Mouse (Mus musculus): Measurements from ENCODE around the gene Eloa.
A peak's percentile ranks its signal among the peaks of the same experiment; 100 is the strongest.
"Not testable (repeated sequence)": the region's sequence is repeated elsewhere in the genome, so short reads cannot be mapped to it uniquely, and the experiment has no call there.

Eloa gene

GRCm38 (mm10) chr4:135980223-135980622 is 41.3 kb downstream of the Eloa start:
- not testable (repeated sequence) for DNase-seq

GRCm38 (mm10) chr4:135976146-135976545 is 45.4 kb downstream of the Eloa start:
- DNase-seq: no peak

- no peak for DNase-seq
These were observed 48.4 kb downstream of the Eloa start for GRCm38 (mm10) chr4:135972911-135973811.

GRCm38 (mm10) chr4:135972556-135972906 is 49.0 kb downstream of the Eloa start, which contains the start of gene Lypla2:
TSS of gene Lypla2 (minus strand) at chr4:135972626.
- peak; percentile 94 for DNase-seq

GRCm38 (mm10) chr4:135971805-135972555 is 49.6 kb downstream of the Eloa start:
- no peak for DNase-seq

- no peak for DNase-seq
These were observed 51.0 kb downstream of the Eloa start for GRCm38 (mm10) chr4:135970585-135970984.

GRCm38 (mm10) chr4:135969070-135969750 is 52.4 kb downstream of the Eloa start:
- no peak for DNase-seq

- no peak for DNase-seq
These were observed 53.2 kb downstream of the Eloa start for GRCm38 (mm10) chr4:135968271-135968869.

- no peak for DNase-seq
These were observed 54.3 kb downstream of the Eloa start for GRCm38 (mm10) chr4:135967086-135967760.

- DNase-seq: no peak
These were observed 55.3 kb downstream of the Eloa start for GRCm38 (mm10) chr4:135966283-135966682.

- DNase-seq: no peak
These were observed 56.5 kb downstream of the Eloa start for GRCm38 (mm10) chr4:135965113-135965512.

- peak; percentile 82 for DNase-seq
These were observed 57.1 kb downstream of the Eloa start for GRCm38 (mm10) chr4:135964426-135964825.

GRCm38 (mm10) chr4:135963457-135964193 is 57.9 kb downstream of the Eloa start, which contains the start of gene Gale:
TSS of gene Gale (plus strand) at chr4:135963727.
- DNase-seq: peak; percentile 97

GRCm38 (mm10) chr4:135962946-135963345 is 58.6 kb downstream of the Eloa start:
- no peak for DNase-seq

GRCm38 (mm10) chr4:135962198-135962597 is 59.4 kb downstream of the Eloa start:
- DNase-seq: no peak

- DNase-seq: no peak
These were observed 59.9 kb downstream of the Eloa start for GRCm38 (mm10) chr4:135961709-135962108.

- peak; percentile 88 for DNase-seq
These were observed 60.8 kb downstream of the Eloa start for GRCm38 (mm10) chr4:135960717-135961116.

- no peak for DNase-seq
These were observed 63.2 kb downstream of the Eloa start for GRCm38 (mm10) chr4:135958354-135958753.

GRCm38 (mm10) chr4:135955886-135956285 is 65.7 kb downstream of the Eloa start:
- no peak for DNase-seq

GRCm38 (mm10) chr4:135954241-135954640 is 67.3 kb downstream of the Eloa start:
- DNase-seq: peak; percentile 85

Data from lung, postnatal 10 days (tissue).